Mouse (Mus musculus) stomach, postnatal 0 days (tissue): ENCODE data around the gene Stpg4. TPM values are rescaled to one million over a fixed set of nuclear protein-coding genes. Genes with fewer than 3 reads are reported as not detected.
A peak's percentile ranks its signal among the peaks of the same experiment; 100 is the strongest.

ENCODE experiments used
- ATAC-seq: fragments of 200-750 bp; cut with Nextera tagmentation; 2 replicates; pipeline ENCODE4 v1.8.0; 2017; ENCODE audit not compliant: low FRiP score, low TSS enrichment
- DNase-seq: peaks from one replicate; pipeline ENCODE4 v3.0.0-alpha.2; 2016; ENCODE audit warnings: low spot score
- H3K27ac ChIP-seq: fragments of 300-500 bp; sonication (generic); replicated peaks from 2 replicates; pipeline ENCODE4 v1.5.1; 2014; ENCODE audit warnings: mild to moderate bottlenecking, control low read depth
- H3K27me3 ChIP-seq: fragments of 300-500 bp; sonication (generic); 2 replicates; pipeline ENCODE4 v1.6.1; 2014; ENCODE audit warnings: low read length; ENCODE audit not compliant: control insufficient read depth, insufficient read depth
- H3K36me3 ChIP-seq: fragments of 300-500 bp; sonication (generic); 2 replicates; pipeline ENCODE4 v1.6.1; 2014; ENCODE audit warnings: low read length, mixed read lengths; ENCODE audit not compliant: control insufficient read depth, insufficient read depth
- H3K4me1 ChIP-seq: fragments of 300-500 bp; sonication (generic); replicated peaks from 2 replicates; pipeline ENCODE4 v1.6.1; 2014; ENCODE audit warnings: antibody characterized with exemption; ENCODE audit not compliant: control insufficient read depth, insufficient read depth
- H3K4me2 ChIP-seq: fragments of 300-500 bp; sonication (generic); replicated peaks from 2 replicates; pipeline ENCODE4 v1.6.1; 2014; ENCODE audit warnings: low read depth, mild to moderate bottlenecking, control low read depth, moderate library complexity
- H3K4me3 ChIP-seq: fragments of 300-500 bp; sonication (generic); 2 replicates; pipeline ENCODE4 v1.5.1; 2014; ENCODE audit warnings: low read depth, low read length, control low read depth
- H3K9ac ChIP-seq: fragments of 300-500 bp; sonication (generic); 2 replicates; pipeline ENCODE4 v1.6.1; 2014; ENCODE audit warnings: mild to moderate bottlenecking, low read length, control low read depth, mixed read lengths
- H3K9me3 ChIP-seq: fragments of 300-500 bp; sonication (generic); 2 replicates; pipeline ENCODE4 v1.6.1; 2016; ENCODE audit warnings: low read length; ENCODE audit not compliant: control insufficient read depth
- CTCF ChIP-seq: IDR thresholded peaks from 2 replicates; pipeline ENCODE4 v1.5.1; 2016; ENCODE audit warnings: antibody characterized with exemption, low read depth, mild to moderate bottlenecking, moderate library complexity
- EP300 ChIP-seq: optimal IDR thresholded peaks from 2 replicates; pipeline ENCODE3; 2016; ENCODE audit warnings: antibody characterized with exemption
- WGBS: fragments of 180-500 bp; shearing (Covaris S2); extraction: QIAGEN DNeasy Blood & Tissue Kit; methylation state at CpG from one replicate; pipeline ENCODE4 v1.1.7; 2014; 5-methylcytosine and 5-hydroxymethylcytosine counted together
- polyA plus RNA-seq: library from polyadenylated mRNA; unstranded; fragments of >200 nt; fragmentation: Nextera tagmentation; extraction: Ambion mirVana; gene quantifications from 2 replicates; pipeline ENCODE4 v1.2.1, GENCODE M21; 2015

The Stpg4 gene
- polyA plus RNA-seq, 1 experiment from 2014 or later = not detected

DNA sequence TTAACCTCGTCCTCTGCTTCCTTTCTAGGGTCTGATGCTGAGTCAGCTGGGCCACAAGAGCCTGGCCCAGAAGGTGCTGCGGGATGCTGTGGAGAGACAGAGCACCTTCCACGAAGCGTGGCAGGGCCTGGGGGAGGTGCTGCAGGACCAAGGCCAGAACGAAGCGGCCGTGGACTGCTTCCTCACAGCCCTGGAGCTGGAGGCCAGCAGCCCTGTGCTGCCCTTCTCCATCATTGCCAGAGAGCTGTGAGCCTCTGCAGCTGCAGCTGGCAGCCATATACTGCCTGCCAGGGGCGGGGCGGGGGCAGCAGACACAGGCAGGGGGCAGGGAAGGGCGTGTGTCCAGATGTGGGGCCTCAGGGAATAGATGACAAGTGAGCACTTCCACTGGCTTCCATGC is 47.7 kb downstream of the Stpg4 start:
- DNase-seq (no peak), ATAC-seq (no peak; the same call in 1 of the 2 replicates)
- 46% methylated on average over 10 of the region's 10 CpGs for WGBS
- Histone ChIP-seq H3K4me1 (peaks cover 21% of the 10 kb centered on the region), H3K36me3 (no peaks in the 10 kb centered on the region), H3K27me3 (no peaks in the 10 kb centered on the region), H3K27ac (peak overlapping the region; percentile 50), H3K4me3 (no peak overlapping the region), H3K4me2 (no peak overlapping the region), H3K9me3 (no peaks in the 10 kb centered on the region), H3K9ac (no peak overlapping the region)
- no peak for TF ChIP-seq EP300
- TF ChIP-seq CTCF = no peak

DNA sequence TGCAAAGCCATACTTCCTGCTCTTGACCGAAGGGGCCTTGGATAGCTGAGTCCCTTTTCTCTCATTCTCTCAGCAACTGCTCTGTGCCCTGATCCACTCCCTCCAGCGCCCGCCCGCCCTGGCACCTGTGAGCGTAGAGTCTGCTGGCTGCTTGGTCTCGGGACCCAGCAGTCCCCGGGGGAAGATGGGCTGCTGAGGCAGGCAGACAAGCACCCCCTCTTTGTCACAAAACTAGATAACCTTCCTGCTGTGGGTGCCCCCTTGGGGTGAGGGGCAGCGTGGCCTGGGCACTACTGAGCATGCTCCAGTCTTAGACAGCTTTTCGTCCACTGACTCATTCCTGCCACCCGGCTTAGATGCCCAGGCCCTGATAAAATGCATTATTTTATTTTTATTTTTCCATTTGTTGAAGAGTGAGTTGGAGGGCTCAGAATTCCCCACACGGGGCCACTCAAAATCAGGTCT is 48.3 kb downstream of the Stpg4 start:
- DNase-seq (no peak), ATAC-seq (no peak)
- no peak for TF ChIP-seq CTCF
- no peak for TF ChIP-seq EP300
- no peaks in the 10 kb centered on the region for H3K27me3 ChIP-seq
- H3K27ac ChIP-seq = peak overlapping the region; percentile 50; the same call in 1 of the 2 replicates
- 83% methylated on average over 11 of the region's 11 CpGs for WGBS
- H3K9me3 ChIP-seq = no peaks in the 10 kb centered on the region
- no peak overlapping the region for H3K4me2 ChIP-seq
- H3K4me3 ChIP-seq = no peak overlapping the region
- H3K9ac ChIP-seq = no peak overlapping the region
- H3K4me1 ChIP-seq = peaks cover 21% of the 10 kb centered on the region
- H3K36me3 ChIP-seq = no peaks in the 10 kb centered on the region

DNA sequence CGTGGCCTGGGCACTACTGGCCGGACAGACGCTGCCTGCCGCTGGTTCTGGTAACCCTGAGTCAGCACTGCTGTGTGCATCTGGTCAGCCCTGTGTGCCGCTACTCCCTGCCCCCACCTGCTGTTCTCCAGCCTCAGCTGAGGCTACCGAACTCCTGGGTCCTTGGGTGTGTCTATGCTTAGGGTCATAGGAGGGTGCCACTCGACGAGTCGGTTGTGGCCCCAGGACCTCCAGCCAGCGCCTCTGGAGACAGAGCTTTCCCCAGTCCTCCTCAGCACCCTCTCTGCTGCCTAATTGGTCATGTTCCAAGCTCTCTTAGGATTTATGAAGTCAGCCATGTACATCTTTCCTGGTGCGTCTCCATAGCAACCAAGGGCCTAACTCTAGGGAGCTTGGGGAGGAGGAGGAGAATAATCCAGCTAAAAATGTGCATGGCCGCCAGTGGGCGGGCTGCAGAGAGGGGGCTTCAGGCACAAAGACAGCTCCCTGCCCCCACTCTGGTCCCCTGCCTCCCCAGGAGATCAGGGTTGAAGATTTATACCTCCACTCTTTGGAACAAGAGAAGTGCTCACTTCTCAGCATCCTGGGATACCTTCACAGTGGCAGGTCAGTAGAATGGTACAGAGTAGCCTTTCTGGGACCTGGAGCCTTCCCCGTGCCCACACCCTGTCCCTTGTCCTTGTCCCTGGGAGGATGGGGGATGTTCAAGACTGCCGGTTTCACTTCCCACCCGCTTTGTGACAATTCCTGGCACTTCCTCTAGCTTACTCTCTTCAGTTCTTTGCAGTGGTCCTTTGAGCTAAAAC is 49.0 kb downstream of the Stpg4 start:
- H3K9ac ChIP-seq = no peak overlapping the region
- no peaks in the 10 kb centered on the region for H3K9me3 ChIP-seq
- H3K27ac ChIP-seq = peak overlapping the region; percentile 40
- DNase-seq (no peak), ATAC-seq (no peak)
- H3K4me3 ChIP-seq = no peak overlapping the region
- peaks cover 21% of the 10 kb centered on the region for H3K4me1 ChIP-seq
- TF ChIP-seq EP300 (no peak), CTCF (peak; percentile 17; the same call in 1 of the 2 replicates)
- no peaks in the 10 kb centered on the region for H3K27me3 ChIP-seq
- no peaks in the 10 kb centered on the region for H3K36me3 ChIP-seq
- 53% methylated on average over 16 of the region's 16 CpGs for WGBS
- H3K4me2 ChIP-seq = no peak overlapping the region

DNA sequence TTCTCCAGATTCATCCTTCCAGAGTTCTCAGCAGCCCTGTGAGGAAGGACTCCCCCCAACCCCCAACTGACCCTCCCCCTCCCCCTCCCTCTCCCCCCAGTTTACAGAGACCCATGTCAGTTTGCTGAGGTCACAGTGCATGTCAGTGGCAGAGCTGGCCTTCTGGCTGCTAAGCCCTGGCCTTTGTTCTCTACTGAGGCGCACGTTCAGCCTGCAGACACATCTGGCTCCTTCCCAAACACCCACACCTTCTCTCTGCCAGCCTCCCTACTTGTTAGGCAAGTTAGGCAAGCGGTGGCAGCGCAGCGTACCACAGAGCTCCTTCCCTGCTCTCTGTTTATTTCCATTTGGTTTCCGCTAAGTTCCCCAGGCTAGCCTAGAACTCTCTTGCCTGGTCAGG is 50.0 kb downstream of the Stpg4 start:
- no peak for TF ChIP-seq EP300
- TF ChIP-seq CTCF = no peak
- no peak overlapping the region for H3K9ac ChIP-seq
- no peaks in the 10 kb centered on the region for H3K36me3 ChIP-seq
- H3K27ac ChIP-seq = peak overlapping the region; percentile 40
- H3K4me3 ChIP-seq = no peak overlapping the region
- H3K9me3 ChIP-seq = no peaks in the 10 kb centered on the region
- H3K27me3 ChIP-seq = no peaks in the 10 kb centered on the region
- H3K4me2 ChIP-seq = no peak overlapping the region
- peaks cover 21% of the 10 kb centered on the region for H3K4me1 ChIP-seq
- peak; percentile 57; the same call in 1 of the 2 replicates for ATAC-seq
- peak; percentile 67 for DNase-seq
- WGBS = 54% methylated on average over 6 of the region's 6 CpGs

DNA sequence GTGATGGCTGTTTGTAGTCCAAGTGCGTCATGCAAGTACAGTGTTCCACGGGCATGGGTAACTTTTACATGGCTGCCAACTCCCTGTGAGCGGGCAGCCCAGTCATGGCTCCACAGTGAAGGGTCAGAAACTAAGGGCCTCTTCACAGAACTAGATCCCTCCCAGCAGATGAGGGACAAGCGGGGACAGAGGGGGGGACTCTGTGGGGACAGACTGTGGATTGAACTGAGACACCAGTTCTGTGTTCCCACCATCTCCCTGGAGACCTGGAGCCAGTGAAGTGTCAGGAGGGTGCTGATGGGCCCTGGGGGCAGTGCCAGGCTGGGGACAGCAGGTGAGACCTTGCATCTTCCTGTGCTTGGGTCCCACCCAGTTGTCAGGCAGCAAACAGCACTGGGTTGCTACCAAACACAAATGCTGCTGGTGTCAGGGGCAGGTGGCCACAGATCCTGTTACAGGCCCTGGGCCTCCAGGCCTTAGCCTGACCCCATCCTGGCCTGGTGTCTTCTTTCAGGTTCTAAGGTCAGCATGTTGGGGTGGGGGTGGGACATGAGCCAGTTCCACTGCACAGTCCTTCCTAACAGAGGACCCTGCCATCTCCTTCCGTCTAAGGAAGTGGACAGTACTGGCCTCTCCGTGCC is 50.6 kb downstream of the Stpg4 start:
- no peak for TF ChIP-seq EP300
- TF ChIP-seq CTCF = no peak
- 88% methylated on average over 6 of the region's 6 CpGs for WGBS
- Histone ChIP-seq H3K9ac (no peak overlapping the region), H3K9me3 (no peaks in the 10 kb centered on the region), H3K4me3 (no peak overlapping the region), H3K4me1 (peaks cover 21% of the 10 kb centered on the region), H3K27ac (peak overlapping the region; percentile 70), H3K36me3 (no peaks in the 10 kb centered on the region), H3K4me2 (no peak overlapping the region), H3K27me3 (no peaks in the 10 kb centered on the region)
- DNase-seq = no peak
- no peak for ATAC-seq
